Mouse (Mus musculus) forebrain, embryonic 11.5 days (tissue): Measurements from ENCODE around the gene Wdr6. TPM values are rescaled to one million over a fixed set of nuclear protein-coding genes. Genes with fewer than 3 reads are reported as not detected.

Experiments used
- ATAC-seq: fragments of 200-750 bp; cut with Nextera tagmentation; replicated peaks from 2 replicates; pipeline ENCODE4 v1.8.0; 2017; ENCODE audit warnings: moderate TSS enrichment; ENCODE audit not compliant: low FRiP score
- DNase-seq: peaks from one replicate; pipeline ENCODE4 v3.0.0-alpha.2; 2017; ENCODE audit warnings: low spot score
- H3K27ac ChIP-seq: fragments of 300-500 bp; sonication (generic); 2 replicates; pipeline ENCODE4 v1.5.1; 2014; ENCODE audit warnings: low read depth, low read length
- H3K27me3 ChIP-seq: fragments of 300-500 bp; sonication (generic); 2 replicates; pipeline ENCODE4 v1.6.1; 2014; ENCODE audit warnings: mild to moderate bottlenecking, low read length, mixed read lengths; ENCODE audit not compliant: control insufficient read depth, insufficient read depth
- H3K36me3 ChIP-seq: fragments of 300-500 bp; sonication (generic); 2 replicates; pipeline ENCODE4 v1.6.1; 2014; ENCODE audit warnings: mild to moderate bottlenecking, low read length, moderate library complexity, mixed read lengths; ENCODE audit not compliant: control insufficient read depth, insufficient read depth
- H3K4me1 ChIP-seq: fragments of 300-500 bp; sonication (generic); replicated peaks from 2 replicates; pipeline ENCODE4 v1.6.1; 2014; ENCODE audit warnings: low read length, mixed read lengths; ENCODE audit not compliant: control insufficient read depth, insufficient read depth
- H3K4me2 ChIP-seq: fragments of 300-500 bp; sonication (generic); 2 replicates; pipeline ENCODE4 v1.6.1; 2014; ENCODE audit warnings: low read depth, mild to moderate bottlenecking, low read length, moderate library complexity, mixed read lengths; ENCODE audit not compliant: severe bottlenecking
- H3K4me3 ChIP-seq: fragments of 300-500 bp; sonication (generic); 2 replicates; pipeline ENCODE4 v1.5.1; 2014; ENCODE audit warnings: low read depth, low read length
- H3K9ac ChIP-seq: fragments of 300-500 bp; sonication (generic); 2 replicates; pipeline ENCODE4 v1.6.1; 2014; ENCODE audit warnings: low read length
- H3K9me3 ChIP-seq: fragments of 300-500 bp; sonication (generic); 2 replicates; pipeline ENCODE4 v1.6.1; 2016; ENCODE audit warnings: low read length, mixed read lengths; ENCODE audit not compliant: control insufficient read depth
- WGBS: fragments of 180-500 bp; shearing (Covaris S2); extraction: QIAGEN DNeasy Blood & Tissue Kit; methylation state at CpG from one replicate; pipeline ENCODE4 v1.1.7; 2014; 5-methylcytosine and 5-hydroxymethylcytosine counted together
- polyA plus RNA-seq: library from polyadenylated mRNA; unstranded; fragments of >200 nt; fragmentation: Nextera tagmentation; extraction: Ambion mirVana; gene quantifications from 2 replicates; pipeline ENCODE4 v1.2.1, GENCODE M21; 2014

The Wdr6 gene
- polyA plus RNA-seq, 1 experiment from 2014 or later: 196 TPM

DNA sequence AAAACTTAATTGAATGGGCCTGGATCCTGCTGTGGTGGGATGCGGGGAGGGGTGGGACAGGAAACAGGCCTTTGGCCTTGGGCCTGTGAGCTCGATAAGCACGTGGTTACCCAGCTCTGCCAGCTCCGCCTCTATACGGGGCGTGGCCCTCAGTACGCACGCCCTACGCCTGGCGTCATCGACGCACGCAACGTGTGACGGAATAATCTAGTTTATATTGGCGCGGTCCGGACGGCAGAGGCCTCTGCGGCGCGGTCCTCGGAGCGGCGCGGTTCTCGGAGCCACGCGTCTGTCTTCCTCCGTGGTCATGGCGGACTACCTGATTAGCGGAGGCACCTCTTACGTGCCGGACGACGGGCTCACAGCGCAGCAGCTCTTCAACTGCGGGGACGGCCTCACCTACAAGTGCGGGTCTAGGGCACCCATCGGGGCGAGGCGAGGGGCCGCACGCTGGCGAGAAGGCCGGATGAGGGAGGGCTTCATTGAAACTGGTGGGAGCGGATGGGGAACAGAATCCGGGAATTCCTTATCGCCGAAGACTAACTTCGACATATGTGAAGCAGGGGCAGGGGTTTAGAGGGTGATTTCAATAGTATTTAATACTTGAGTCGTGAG is 18.2 kb downstream of the Wdr6 start, which contains the start of gene Impdh2:
Gene Impdh2 (plus strand): TSS at position 60 of the 615 bp plus-strand sequence.
- peaks cover 2% of the 10 kb centered on the region; the same call in 1 of the 2 replicates for H3K4me1 ChIP-seq
- no peaks in the 10 kb centered on the region for H3K27me3 ChIP-seq
- under 1% methylated on average over 52 of the region's 53 CpGs for WGBS
- peak within 1 kb of the TSS; percentile 82 for H3K4me2 ChIP-seq
- peak; percentile 96 for DNase-seq
- H3K9me3 ChIP-seq: no peaks in the 10 kb centered on the region
- H3K9ac ChIP-seq: peak within 1 kb of the TSS; percentile 70
- peak within 1 kb of the TSS; percentile 48 for H3K4me3 ChIP-seq
- ATAC-seq: peak; percentile 99
- H3K27ac ChIP-seq: 0 out of 2 replicates have a peak within 1 kb of the TSS, but pooled peaks have one; percentile 51
- H3K36me3 ChIP-seq: peaks cover 25% of the 10 kb centered on the region

DNA sequence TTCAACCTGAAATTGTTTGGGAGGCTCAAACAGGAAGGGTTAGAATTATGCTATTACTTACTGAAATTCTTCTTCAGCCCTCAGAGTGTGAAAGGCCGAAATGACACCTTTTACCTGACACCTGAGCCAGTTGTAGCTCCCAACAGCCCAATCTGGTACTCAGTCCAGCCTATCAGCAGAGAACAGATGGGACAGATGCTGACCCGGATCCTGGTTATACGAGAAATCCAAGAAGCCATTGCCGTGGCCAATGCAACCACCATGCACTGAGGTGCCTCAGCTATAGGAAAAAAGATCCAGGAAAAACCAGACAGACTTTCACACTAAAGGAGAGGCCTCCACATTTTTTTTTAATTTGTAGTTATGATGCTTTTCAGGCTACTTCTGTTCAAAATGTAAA is 19.4 kb downstream of the Wdr6 start:
- H3K9me3 ChIP-seq: no peaks in the 10 kb centered on the region
- H3K4me2 ChIP-seq: no peak overlapping the region
- peaks cover 26% of the 10 kb centered on the region for H3K36me3 ChIP-seq
- H3K27ac ChIP-seq: no peak overlapping the region
- no peak for DNase-seq
- no peak overlapping the region for H3K9ac ChIP-seq
- ATAC-seq: no peak
- 87% methylated on average over 4 of the region's 4 CpGs for WGBS
- peaks cover 2% of the 10 kb centered on the region; the same call in 1 of the 2 replicates for H3K4me1 ChIP-seq
- H3K27me3 ChIP-seq: no peaks in the 10 kb centered on the region
- H3K4me3 ChIP-seq: no peak overlapping the region

GRCm38 (mm10) chr9:108546875-108547274 is 31.7 kb downstream of the Wdr6 start:
- 91% methylated on average over 1 of the region's 1 CpGs for WGBS
- no peak overlapping the region for H3K27ac ChIP-seq
- no peak overlapping the region for H3K4me3 ChIP-seq
- H3K4me2 ChIP-seq: no peak overlapping the region
- no peak overlapping the region for H3K9ac ChIP-seq
- no peaks in the 10 kb centered on the region for H3K27me3 ChIP-seq
- DNase-seq: no peak
- H3K36me3 ChIP-seq: peaks cover 15% of the 10 kb centered on the region
- no peaks in the 10 kb centered on the region for H3K4me1 ChIP-seq
- no peak for ATAC-seq
- no peaks in the 10 kb centered on the region for H3K9me3 ChIP-seq

GRCm38 (mm10) chr9:108545986-108546385 is 32.6 kb downstream of the Wdr6 start:
- Histone ChIP-seq H3K4me1 (no peaks in the 10 kb centered on the region), H3K36me3 (peaks cover 17% of the 10 kb centered on the region), H3K27ac (no peak overlapping the region), H3K9ac (no peak overlapping the region), H3K9me3 (no peaks in the 10 kb centered on the region), H3K4me2 (no peak overlapping the region), H3K27me3 (no peaks in the 10 kb centered on the region), H3K4me3 (no peak overlapping the region)
- no peak for DNase-seq
- WGBS: 98% methylated on average over 3 of the region's 3 CpGs
- ATAC-seq: no peak

GRCm38 (mm10) chr9:108540846-108541245 is 37.7 kb downstream of the Wdr6 start:
- peaks cover 22% of the 10 kb centered on the region for H3K36me3 ChIP-seq

DNA sequence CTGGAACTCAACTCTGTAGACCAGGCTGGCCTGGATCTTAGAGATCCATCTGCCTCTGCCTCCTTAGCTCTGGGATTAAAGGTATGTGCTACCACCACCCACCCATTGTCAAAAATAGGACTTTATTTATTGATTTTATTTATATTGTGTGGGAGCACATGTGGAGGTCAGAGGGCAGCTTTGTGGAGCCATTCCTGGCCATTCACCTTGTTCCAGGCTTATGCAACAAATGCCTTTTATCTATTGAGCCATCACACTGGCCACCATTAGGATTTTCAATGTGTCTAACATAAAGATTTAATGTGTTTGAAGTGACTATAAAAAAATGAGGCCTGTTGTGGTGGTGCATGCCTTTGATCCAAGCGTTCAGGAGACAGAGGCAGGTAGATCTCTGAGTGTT is 47.0 kb downstream of the Wdr6 start:
- no peak overlapping the region for H3K27ac ChIP-seq
- H3K36me3 ChIP-seq: peaks cover 39% of the 10 kb centered on the region
- no peak for DNase-seq
- no peak for ATAC-seq
- no peaks in the 10 kb centered on the region for H3K4me1 ChIP-seq
- no peak overlapping the region for H3K4me3 ChIP-seq
- WGBS: 87% methylated on average over 1 of the region's 1 CpGs
- no peak overlapping the region for H3K4me2 ChIP-seq
- no peaks in the 10 kb centered on the region for H3K9me3 ChIP-seq
- no peak overlapping the region for H3K9ac ChIP-seq
- H3K27me3 ChIP-seq: no peaks in the 10 kb centered on the region

More at GRCm38 (mm10) chr9:108540846-108541245, 37.7 kb downstream of the Wdr6 start:
- Histone ChIP-seq H3K9ac (no peak overlapping the region), H3K9me3 (no peaks in the 10 kb centered on the region), H3K4me1 (no peaks in the 10 kb centered on the region), H3K4me2 (no peak overlapping the region), H3K4me3 (no peak overlapping the region), H3K27me3 (no peaks in the 10 kb centered on the region), H3K27ac (no peak overlapping the region)
- no peak for DNase-seq
- ATAC-seq: no peak

GRCm38 (mm10) chr9:108530954-108531353 is 47.6 kb downstream of the Wdr6 start:
- ATAC-seq (no peak), DNase-seq (no peak)
- Histone ChIP-seq H3K9ac (no peak overlapping the region), H3K9me3 (no peaks in the 10 kb centered on the region), H3K36me3 (peaks cover 36% of the 10 kb centered on the region), H3K4me1 (no peaks in the 10 kb centered on the region), H3K4me2 (no peak overlapping the region), H3K27me3 (no peaks in the 10 kb centered on the region), H3K27ac (no peak overlapping the region), H3K4me3 (no peak overlapping the region)
- WGBS: 91% methylated on average over 1 of the region's 1 CpGs

DNA sequence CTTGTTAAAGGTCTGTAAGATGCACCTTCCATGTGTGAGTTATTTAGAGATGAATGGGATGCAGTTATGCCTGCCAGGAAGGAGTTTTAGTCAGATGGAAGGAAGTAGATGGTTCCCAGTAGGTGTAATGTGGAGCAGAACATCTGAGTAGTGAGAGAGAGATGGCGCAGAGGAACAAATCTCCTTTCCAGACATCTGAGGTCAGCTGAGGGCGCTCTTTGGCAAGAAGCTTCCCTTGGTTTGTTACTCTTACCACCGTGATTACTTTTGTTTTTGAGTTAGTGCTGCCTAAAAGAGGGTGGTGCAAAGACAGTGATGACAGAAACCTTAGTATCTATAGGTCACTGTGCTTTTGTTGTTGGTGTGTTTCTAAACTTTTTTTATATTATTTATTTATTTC is 53.1 kb downstream of the Wdr6 start:
- no peaks in the 10 kb centered on the region for H3K9me3 ChIP-seq
- H3K27ac ChIP-seq: no peak overlapping the region
- H3K4me1 ChIP-seq: no peaks in the 10 kb centered on the region
- H3K27me3 ChIP-seq: no peaks in the 10 kb centered on the region
- no peak for ATAC-seq
- H3K4me3 ChIP-seq: no peak overlapping the region
- no peak overlapping the region for H3K4me2 ChIP-seq
- H3K9ac ChIP-seq: no peak overlapping the region
- WGBS: 85% methylated on average over 3 of the region's 3 CpGs
- peaks cover 13% of the 10 kb centered on the region for H3K36me3 ChIP-seq
- no peak for DNase-seq

DNA sequence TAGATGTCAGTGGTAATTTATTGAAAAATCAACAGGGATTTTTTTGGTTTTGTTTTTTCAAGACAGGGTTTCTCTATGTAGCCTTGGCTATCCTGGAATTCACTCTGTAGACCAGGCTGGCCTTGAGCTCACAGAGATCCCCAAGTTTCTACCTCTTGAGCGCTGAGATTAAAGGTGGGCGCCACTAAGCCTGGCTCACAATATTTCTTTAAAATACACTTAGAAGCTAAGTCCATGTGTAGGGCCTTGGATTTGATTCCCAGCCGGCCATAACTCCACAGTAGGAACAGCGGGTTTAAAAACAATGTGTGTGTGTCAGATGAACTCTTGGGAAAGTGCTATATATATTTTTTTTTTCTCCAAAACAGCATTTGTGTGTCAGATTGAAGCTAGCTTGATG is 55.2 kb downstream of the Wdr6 start:
- Histone ChIP-seq H3K9ac (no peak overlapping the region), H3K27ac (no peak overlapping the region), H3K27me3 (no peaks in the 10 kb centered on the region), H3K4me1 (peaks cover 3% of the 10 kb centered on the region; the same call in 1 of the 2 replicates), H3K4me2 (no peak overlapping the region), H3K4me3 (no peak overlapping the region), H3K36me3 (peaks cover 1% of the 10 kb centered on the region; the same call in 1 of the 2 replicates), H3K9me3 (no peaks in the 10 kb centered on the region)
- 97% methylated on average over 4 of the region's 4 CpGs for whole genome bisulfite sequencing
- DNase-seq (no peak), ATAC-seq (no peak)
